Mouse (Mus musculus) left cerebral cortex, adult 8-10 months (tissue): ENCODE results near the gene Memo1. TPM values are rescaled to one million over a fixed set of nuclear protein-coding genes. Genes with fewer than 3 reads are reported as not detected.
"Not testable (repeated sequence)": the region's sequence is repeated elsewhere in the genome, so short reads cannot be mapped to it uniquely, and the experiment has no call there.

Experiments
- DNase-seq, 2 experiments: peaks; one replicate each; pipeline ENCODE4 v3.0.0; 2022; ENCODE audit warnings: low spot score in 2 of 2
- total RNA-seq, 4 experiments: library from RNA; stranded (reverse); gene quantifications; 2 replicates each; pipeline ENCODE4 v1.2.4; 2022

Memo1 gene
- total RNA-seq, 4 experiments from 2014 or later, result 36.5 to 43.7 (median 39.9) TPM

- DNase-seq, result no peak
Measured at GRCm38 (mm10) chr17:74264333-74265155, 30.8 kb downstream of the Memo1 start.

- no peak for DNase-seq
Measured at GRCm38 (mm10) chr17:74262415-74262814, 32.9 kb downstream of the Memo1 start.

GRCm38 (mm10) chr17:74245284-74245683 lies 50.0 kb downstream of the Memo1 start:
- no peak for DNase-seq

- no peak for DNase-seq
Measured at GRCm38 (mm10) chr17:74242788-74243187, 52.5 kb downstream of the Memo1 start.

- no peak for DNase-seq
Measured at GRCm38 (mm10) chr17:74240322-74240721, 55.0 kb downstream of the Memo1 start.

GRCm38 (mm10) chr17:74228131-74228759 lies 67.1 kb downstream of the Memo1 start:
- no peak for DNase-seq

GRCm38 (mm10) chr17:74217304-74217703 lies 78.0 kb downstream of the Memo1 start:
- DNase-seq, result no peak

- not testable (repeated sequence) for DNase-seq
Measured at GRCm38 (mm10) chr17:74212831-74213524, 82.3 kb downstream of the Memo1 start.

- DNase-seq, result no peak
Measured at GRCm38 (mm10) chr17:74209143-74209908, 86.0 kb downstream of the Memo1 start.

- no peak for DNase-seq
Measured at GRCm38 (mm10) chr17:74195943-74196342, 99.4 kb downstream of the Memo1 start.

GRCm38 (mm10) chr17:74194755-74195154 lies 100.6 kb downstream of the Memo1 start:
- DNase-seq, result no peak

GRCm38 (mm10) chr17:74193463-74193862 lies 101.9 kb downstream of the Memo1 start:
- DNase-seq, result no peak

GRCm38 (mm10) chr17:74191446-74191845 lies 103.9 kb downstream of the Memo1 start:
- DNase-seq, result no peak

GRCm38 (mm10) chr17:74186197-74186596 lies 109.1 kb downstream of the Memo1 start:
- DNase-seq, result no peak

- no peak for DNase-seq
Measured at GRCm38 (mm10) chr17:74184739-74185138, 110.6 kb downstream of the Memo1 start.

- DNase-seq, result no peak
Measured at GRCm38 (mm10) chr17:74180889-74181288, 114.4 kb downstream of the Memo1 start.

- DNase-seq, result not testable (repeated sequence)
Measured at GRCm38 (mm10) chr17:74179640-74180039, 115.7 kb downstream of the Memo1 start.

- no peak for DNase-seq
Measured at GRCm38 (mm10) chr17:74173726-74174125, 121.6 kb downstream of the Memo1 start.

GRCm38 (mm10) chr17:74172834-74173233 lies 122.5 kb downstream of the Memo1 start:
- no peak for DNase-seq

GRCm38 (mm10) chr17:74159443-74159894 lies 135.9 kb downstream of the Memo1 start:
- no peak for DNase-seq

GRCm38 (mm10) chr17:74158161-74158560 lies 137.2 kb downstream of the Memo1 start:
- no peak for DNase-seq
